Mouse (Mus musculus): ENCODE measurements around the gene Brd3os. TPM values are rescaled to one million over a fixed set of nuclear protein-coding genes. Genes with fewer than 3 reads are reported as not detected.

The Brd3os gene
- polyA plus RNA-seq, 1 experiment from 2014 or later, result 7.6 TPM

DNA sequence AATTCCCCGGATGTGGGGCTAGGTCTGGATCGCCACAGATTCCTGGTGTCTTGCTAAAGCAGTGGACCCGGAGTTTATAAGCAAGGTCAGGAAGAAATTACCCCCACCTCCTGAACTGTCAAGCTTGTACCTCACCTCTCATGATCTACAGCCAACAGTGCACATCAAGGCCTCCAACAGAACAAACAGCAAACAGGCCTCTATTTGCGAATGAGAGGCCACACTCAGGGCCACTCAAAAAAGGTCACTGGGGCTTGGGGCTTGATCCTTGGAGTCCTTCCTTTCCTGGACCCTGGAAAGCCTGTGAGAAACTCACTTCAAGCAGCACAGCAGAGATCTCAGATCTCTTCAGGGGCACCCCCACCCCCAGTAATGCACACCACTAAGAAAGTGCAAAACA lies 31.8 kb downstream of the Brd3os start:
- ATAC-seq (ENCODE audit: low read depth), result no peak
- H3K4me1 ChIP-seq (replicated peaks; ENCODE audit: control insufficient read depth, insufficient read depth, low read length), result peaks cover 25% of the 10 kb centered on the region
- peak overlapping the region; percentile 94 for H3K9ac ChIP-seq (ENCODE audit: low read length)
- H3K9me3 ChIP-seq (ENCODE audit: control insufficient read depth, low read length), result no peaks in the 10 kb centered on the region
- peak overlapping the region; percentile 85 for H3K4me2 ChIP-seq (ENCODE audit: low read depth, low read length)
- H3K27me3 ChIP-seq (ENCODE audit: control insufficient read depth, insufficient read depth, low read depth, low read length), result no peaks in the 10 kb centered on the region
- peak overlapping the region; percentile 94 for H3K4me3 ChIP-seq (ENCODE audit: low read length)
- no peaks in the 10 kb centered on the region for H3K36me3 ChIP-seq (ENCODE audit: control insufficient read depth, insufficient read depth, low read length)
- WGBS, result 10% methylated on average over 4 of the region's 4 CpGs
- no peak overlapping the region for H3K27ac ChIP-seq (ENCODE audit: low read length)

DNA sequence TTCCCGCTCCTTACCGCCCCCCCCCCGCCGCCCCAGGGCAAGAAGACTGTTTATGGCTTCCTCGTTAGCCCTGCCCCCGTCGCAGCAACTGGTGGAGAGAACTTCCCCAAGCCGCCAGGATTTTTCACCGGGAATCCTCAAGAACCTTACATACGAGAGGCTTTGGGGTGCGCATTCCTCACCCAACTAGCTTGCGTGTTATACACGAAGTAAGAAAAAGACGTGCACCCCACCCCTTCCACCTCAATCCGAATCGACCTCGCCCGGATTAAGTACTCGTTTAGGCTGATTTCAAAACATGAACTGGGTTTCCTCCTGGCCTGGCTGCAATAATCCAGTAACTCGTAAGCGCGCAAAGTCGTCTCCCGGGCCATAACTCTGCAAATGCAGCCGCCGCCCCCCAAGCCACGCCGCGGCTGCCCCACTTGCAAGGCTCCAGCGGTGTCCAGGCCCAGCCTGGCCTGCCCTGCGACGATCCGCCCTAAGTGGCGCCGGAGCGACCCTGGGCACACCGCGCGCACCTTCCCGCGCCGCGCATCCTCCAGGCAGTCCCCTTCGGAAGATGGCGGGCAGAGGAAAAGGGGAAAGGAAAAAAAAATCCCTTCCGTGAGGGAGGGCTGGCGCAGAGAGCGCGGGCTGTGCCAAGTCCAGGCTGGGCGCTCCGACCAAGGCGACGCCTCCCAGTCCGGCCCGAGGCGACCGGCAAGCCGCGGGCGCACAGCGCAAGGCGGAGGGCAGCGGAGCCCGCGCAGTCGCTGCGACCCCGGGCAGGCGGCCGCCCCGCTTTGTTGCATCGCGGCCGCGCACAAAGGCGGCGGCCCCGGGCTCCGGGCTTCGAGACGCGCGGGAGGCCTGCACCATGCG lies 32.7 kb downstream of the Brd3os start:
- Histone ChIP-seq H3K27ac (ENCODE audit: low read length) (peak overlapping the region; percentile 92), H3K27me3 (ENCODE audit: control insufficient read depth, insufficient read depth, low read depth, low read length) (no peaks in the 10 kb centered on the region), H3K4me3 (ENCODE audit: low read length) (peak overlapping the region; percentile 94), H3K4me1 (replicated peaks; ENCODE audit: control insufficient read depth, insufficient read depth, low read length) (peaks cover 25% of the 10 kb centered on the region), H3K9ac (ENCODE audit: low read length) (peak overlapping the region; percentile 94), H3K36me3 (ENCODE audit: control insufficient read depth, insufficient read depth, low read length) (no peaks in the 10 kb centered on the region), H3K9me3 (ENCODE audit: control insufficient read depth, low read length) (no peaks in the 10 kb centered on the region), H3K4me2 (ENCODE audit: low read depth, low read length) (peak overlapping the region; percentile 85)
- WGBS, result under 1% methylated on average over 81 of the region's 84 CpGs
- peak; percentile 43 for ATAC-seq (ENCODE audit: low read depth)

DNA sequence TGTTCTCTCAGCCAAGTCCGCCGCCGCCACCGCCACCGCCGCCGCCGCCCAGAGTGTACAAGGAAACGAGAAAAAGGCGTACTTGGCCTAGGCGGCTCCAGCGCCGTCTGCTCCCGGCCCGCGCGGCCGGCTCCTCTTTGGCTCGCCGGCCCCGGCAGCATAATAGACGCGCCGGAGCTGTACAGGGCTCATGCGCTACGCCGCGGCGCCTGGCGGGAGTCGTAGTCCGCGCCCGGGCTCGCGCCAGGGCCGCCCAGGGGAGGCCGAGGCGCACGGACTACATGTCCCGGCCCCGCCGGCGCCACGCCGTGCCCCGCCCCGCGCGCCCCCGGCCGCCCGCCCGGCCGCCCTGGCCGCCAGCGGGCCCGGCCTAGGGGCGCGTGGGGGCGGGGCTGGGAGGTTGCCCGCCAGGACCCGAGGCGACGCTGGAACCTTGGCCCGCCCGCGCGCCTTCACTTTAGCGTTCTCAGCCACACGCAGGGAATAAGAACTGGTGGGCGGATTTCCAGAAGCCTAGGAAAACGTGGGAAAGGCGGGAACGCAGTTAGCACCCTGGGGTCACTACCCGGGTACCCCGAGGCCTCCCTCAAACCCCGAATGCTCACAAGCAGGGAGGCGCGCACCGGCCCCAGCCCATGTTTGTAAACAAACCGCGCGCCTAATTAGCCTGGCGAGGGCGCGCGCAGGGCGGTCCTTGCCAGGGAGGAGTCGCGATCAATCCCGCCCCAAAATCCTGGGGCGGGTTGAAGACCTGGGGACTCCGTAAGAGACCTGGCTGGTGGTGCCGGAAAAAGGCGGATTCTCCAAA lies 33.6 kb downstream of the Brd3os start:
- peaks cover 25% of the 10 kb centered on the region for H3K4me1 ChIP-seq (replicated peaks; ENCODE audit: control insufficient read depth, insufficient read depth, low read length)
- H3K9ac ChIP-seq (ENCODE audit: low read length), result peak overlapping the region; percentile 94
- peak overlapping the region; percentile 94 for H3K4me3 ChIP-seq (ENCODE audit: low read length)
- H3K27ac ChIP-seq (ENCODE audit: low read length), result peak overlapping the region; percentile 97
- H3K9me3 ChIP-seq (ENCODE audit: control insufficient read depth, low read length), result no peaks in the 10 kb centered on the region
- ATAC-seq (ENCODE audit: low read depth), result peak; percentile 98
- peak overlapping the region; percentile 85 for H3K4me2 ChIP-seq (ENCODE audit: low read depth, low read length)
- WGBS, result under 1% methylated on average over 71 of the region's 96 CpGs
- H3K27me3 ChIP-seq (ENCODE audit: control insufficient read depth, insufficient read depth, low read depth, low read length), result no peaks in the 10 kb centered on the region
- no peaks in the 10 kb centered on the region for H3K36me3 ChIP-seq (ENCODE audit: control insufficient read depth, insufficient read depth, low read length)

DNA sequence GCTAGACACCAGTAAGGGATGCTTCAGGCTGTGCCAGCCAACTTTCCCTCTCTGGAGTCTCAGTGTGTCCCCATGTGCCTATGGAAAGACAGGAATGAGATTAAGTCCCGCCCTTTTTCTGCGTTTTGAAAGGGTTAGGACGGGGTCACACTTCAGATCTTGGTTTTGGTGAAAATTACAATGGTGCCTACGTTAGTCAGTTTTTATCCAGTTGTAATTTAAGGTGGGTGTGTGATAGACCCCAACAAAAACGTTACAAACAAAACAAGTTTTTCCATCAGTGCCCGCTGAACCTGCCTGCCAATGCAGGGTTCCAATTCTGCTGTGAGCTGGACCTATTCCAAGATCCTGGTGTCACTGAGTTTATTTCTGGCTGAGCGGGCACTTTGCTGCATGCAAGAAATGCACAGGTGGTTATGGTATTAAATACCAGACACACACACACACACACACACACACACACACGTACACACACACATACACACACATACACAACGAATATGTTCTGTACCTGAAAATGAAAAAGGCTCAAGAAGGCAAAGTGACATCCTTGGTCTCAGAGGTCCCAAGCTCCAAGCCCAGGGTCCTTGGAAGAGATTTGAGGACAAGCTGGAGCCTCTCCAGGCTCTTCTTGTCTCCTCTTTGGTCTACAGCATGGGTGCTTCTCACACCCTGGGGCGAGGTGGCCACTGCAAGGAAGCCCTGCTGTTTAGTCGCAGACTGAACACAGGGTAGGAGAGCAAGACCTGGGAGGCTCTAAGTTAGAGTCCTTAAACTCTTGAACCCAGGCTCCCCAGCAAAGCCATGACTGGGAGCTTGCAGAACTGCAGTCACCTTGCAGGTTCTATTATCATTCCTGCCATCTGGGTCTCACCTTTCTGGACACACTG lies 34.4 kb downstream of the Brd3os start:
- Histone ChIP-seq H3K4me2 (ENCODE audit: low read depth, low read length) (peak overlapping the region; percentile 77), H3K27ac (ENCODE audit: low read length) (peak overlapping the region; percentile 97), H3K27me3 (ENCODE audit: control insufficient read depth, insufficient read depth, low read depth, low read length) (no peaks in the 10 kb centered on the region), H3K9ac (ENCODE audit: low read length) (peak overlapping the region; percentile 77), H3K4me1 (replicated peaks; ENCODE audit: control insufficient read depth, insufficient read depth, low read length) (peaks cover 24% of the 10 kb centered on the region), H3K4me3 (ENCODE audit: low read length) (peak overlapping the region; percentile 94), H3K36me3 (ENCODE audit: control insufficient read depth, insufficient read depth, low read length) (no peaks in the 10 kb centered on the region), H3K9me3 (ENCODE audit: control insufficient read depth, low read length) (no peaks in the 10 kb centered on the region)
- ATAC-seq (ENCODE audit: low read depth), result no peak
- WGBS, result 21% methylated on average over 11 of the region's 11 CpGs

DNA sequence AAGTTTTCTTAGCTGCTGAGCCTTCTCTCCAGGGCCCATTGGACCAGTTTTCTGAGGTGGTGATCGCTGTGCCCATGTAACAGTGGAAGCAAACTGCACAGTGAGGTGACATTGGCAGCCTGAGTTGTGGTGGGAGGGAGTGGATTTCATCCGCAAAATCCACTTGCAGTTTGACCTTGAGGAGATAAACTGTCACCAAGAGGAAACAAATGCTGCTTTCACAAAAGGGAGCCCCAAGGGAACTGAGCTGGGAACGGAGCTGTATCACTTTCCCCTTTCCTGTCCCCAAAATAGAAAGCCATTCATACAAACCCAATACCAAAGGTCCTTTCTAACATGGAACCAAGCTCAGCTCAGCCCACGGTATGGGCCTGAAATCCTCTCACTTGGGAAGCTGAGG lies 37.7 kb downstream of the Brd3os start:
- no peak overlapping the region for H3K27ac ChIP-seq (ENCODE audit: low read length)

DNA sequence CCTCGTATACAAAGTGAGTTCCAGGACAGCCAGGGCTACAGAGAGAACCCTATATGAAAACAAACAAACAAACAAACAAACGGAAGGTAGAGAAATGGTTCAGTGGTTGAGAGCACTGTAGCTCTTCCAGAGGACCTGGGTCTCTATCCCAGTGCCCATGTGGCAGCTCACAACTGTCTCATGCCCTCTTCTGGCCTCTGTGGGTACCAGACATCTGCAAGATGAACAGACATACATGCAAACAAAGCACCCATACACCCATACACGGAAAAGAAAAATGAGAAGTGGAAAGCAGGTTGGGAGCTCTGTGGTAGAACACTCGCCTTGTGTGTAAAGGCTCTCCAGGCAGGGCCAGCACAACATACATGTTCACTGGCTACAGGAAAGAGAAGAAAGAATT lies 38.2 kb downstream of the Brd3os start:
- H3K27me3 ChIP-seq (ENCODE audit: control insufficient read depth, insufficient read depth, low read depth, low read length), result no peaks in the 10 kb centered on the region
- no peaks in the 10 kb centered on the region for H3K9me3 ChIP-seq (ENCODE audit: control insufficient read depth, low read length)
- H3K9ac ChIP-seq (ENCODE audit: low read length), result no peak overlapping the region
- H3K36me3 ChIP-seq (ENCODE audit: control insufficient read depth, insufficient read depth, low read length), result no peaks in the 10 kb centered on the region
- peaks cover 6% of the 10 kb centered on the region; the same call in 1 of the 2 replicates for H3K4me1 ChIP-seq (replicated peaks; ENCODE audit: control insufficient read depth, insufficient read depth, low read length)
- H3K27ac ChIP-seq (ENCODE audit: low read length), result no peak overlapping the region
- no peak overlapping the region for H3K4me3 ChIP-seq (ENCODE audit: low read length)
- ATAC-seq (ENCODE audit: low read depth), result no peak
- WGBS, result 63% methylated on average over 4 of the region's 4 CpGs
- H3K4me2 ChIP-seq (ENCODE audit: low read depth, low read length), result no peak overlapping the region

More for the DNA sequence above, 37.7 kb downstream of the Brd3os start:
- no peak for ATAC-seq (ENCODE audit: low read depth)
- Histone ChIP-seq H3K9ac (ENCODE audit: low read length) (no peak overlapping the region), H3K36me3 (ENCODE audit: control insufficient read depth, insufficient read depth, low read length) (no peaks in the 10 kb centered on the region), H3K9me3 (ENCODE audit: control insufficient read depth, low read length) (no peaks in the 10 kb centered on the region), H3K4me2 (ENCODE audit: low read depth, low read length) (no peak overlapping the region), H3K4me1 (replicated peaks; ENCODE audit: control insufficient read depth, insufficient read depth, low read length) (peaks cover 6% of the 10 kb centered on the region; the same call in 1 of the 2 replicates), H3K27me3 (ENCODE audit: control insufficient read depth, insufficient read depth, low read depth, low read length) (no peaks in the 10 kb centered on the region), H3K4me3 (ENCODE audit: low read length) (no peak overlapping the region)
- 59% methylated on average over 4 of the region's 4 CpGs for WGBS

DNA sequence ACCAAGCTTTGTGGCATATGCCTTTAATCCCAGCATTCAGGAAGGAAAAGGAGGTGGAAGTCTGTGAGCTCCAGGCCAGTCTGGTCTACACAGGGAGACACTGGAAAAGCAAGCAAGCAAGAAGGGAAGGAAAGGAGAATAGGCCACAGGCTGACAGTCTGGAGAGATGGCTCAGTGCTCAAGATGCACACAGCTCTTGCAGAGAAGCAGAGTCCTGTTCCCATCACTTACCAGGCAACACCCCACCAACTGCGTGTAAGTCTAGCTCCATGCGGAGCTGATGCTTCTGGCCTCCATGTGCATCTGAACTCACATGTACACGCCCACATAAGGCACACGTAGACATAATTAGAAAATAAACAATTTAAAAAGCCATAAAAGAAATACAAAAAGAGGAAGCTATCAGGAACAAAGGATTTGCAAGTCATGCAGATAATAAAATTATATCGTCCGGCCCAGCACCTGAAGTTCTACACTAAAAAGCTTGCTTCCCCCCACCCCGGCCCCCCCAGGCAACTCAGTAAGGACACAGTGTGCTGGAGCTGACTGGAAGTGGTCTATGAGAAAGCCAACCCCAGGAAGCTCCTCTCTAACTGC lies 40.2 kb downstream of the Brd3os start:
- Histone ChIP-seq H3K36me3 (ENCODE audit: control insufficient read depth, insufficient read depth, low read length) (no peaks in the 10 kb centered on the region), H3K4me1 (replicated peaks; ENCODE audit: control insufficient read depth, insufficient read depth, low read length) (no peaks in the 10 kb centered on the region), H3K4me2 (ENCODE audit: low read depth, low read length) (no peak overlapping the region), H3K27me3 (ENCODE audit: control insufficient read depth, insufficient read depth, low read depth, low read length) (no peaks in the 10 kb centered on the region), H3K27ac (ENCODE audit: low read length) (no peak overlapping the region), H3K9me3 (ENCODE audit: control insufficient read depth, low read length) (no peaks in the 10 kb centered on the region), H3K9ac (ENCODE audit: low read length) (no peak overlapping the region; the same call in 1 of the 2 replicates), H3K4me3 (ENCODE audit: low read length) (no peak overlapping the region)
- WGBS, result 64% methylated on average over 7 of the region's 7 CpGs
- ATAC-seq (ENCODE audit: low read depth), result no peak

DNA sequence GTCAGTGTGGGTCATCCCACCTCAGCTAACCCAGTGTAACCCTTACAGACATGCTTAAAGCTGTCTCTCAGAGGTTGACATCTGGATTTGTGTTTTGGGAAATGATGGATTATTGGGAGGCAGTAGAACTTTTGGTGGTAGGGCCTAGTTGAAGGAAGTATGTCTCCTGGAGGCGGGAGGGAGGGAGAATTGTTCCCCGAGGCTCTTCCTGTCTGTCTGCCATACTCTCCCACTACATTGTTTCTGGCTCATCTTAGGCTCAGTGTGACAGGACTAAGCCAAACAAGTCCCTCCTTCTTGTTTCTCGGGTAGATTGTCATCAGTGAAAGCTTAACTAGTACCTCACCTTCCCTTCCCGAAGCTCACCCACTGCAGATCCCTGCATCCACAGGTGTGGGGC lies 44.6 kb downstream of the Brd3os start:
- no peaks in the 10 kb centered on the region for H3K9me3 ChIP-seq (ENCODE audit: control insufficient read depth, low read length)
- no peak overlapping the region for H3K27ac ChIP-seq (ENCODE audit: low read length)
- no peak for ATAC-seq (ENCODE audit: low read depth)
- no peak overlapping the region for H3K4me3 ChIP-seq (ENCODE audit: low read length)
- WGBS, result 66% methylated on average over 4 of the region's 4 CpGs
- no peaks in the 10 kb centered on the region for H3K36me3 ChIP-seq (ENCODE audit: control insufficient read depth, insufficient read depth, low read length)
- H3K4me2 ChIP-seq (ENCODE audit: low read depth, low read length), result no peak overlapping the region
- no peak overlapping the region for H3K9ac ChIP-seq (ENCODE audit: low read length)
- H3K4me1 ChIP-seq (replicated peaks; ENCODE audit: control insufficient read depth, insufficient read depth, low read length), result no peaks in the 10 kb centered on the region
- H3K27me3 ChIP-seq (ENCODE audit: control insufficient read depth, insufficient read depth, low read depth, low read length), result no peaks in the 10 kb centered on the region
